Mouse (Mus musculus) limb, embryonic 15.5 days (tissue): ENCODE measurements around the gene Hexb. TPM values are rescaled to one million over a fixed set of nuclear protein-coding genes. Genes with fewer than 3 reads are reported as not detected.

ENCODE experiments used
- ATAC-seq: fragments of 200-750 bp; cut with Nextera tagmentation; 2 replicates; pipeline ENCODE4 v1.8.0; 2017; ENCODE audit warnings: low read depth, moderate TSS enrichment; ENCODE audit not compliant: insufficient number of reproducible peaks, low FRiP score, low TSS enrichment
- H3K27ac ChIP-seq: fragments of 300-500 bp; sonication (generic); 2 replicates; pipeline ENCODE4 v1.5.1; 2015; ENCODE audit warnings: moderate library complexity, mild to moderate bottlenecking, inconsistent platforms
- H3K27me3 ChIP-seq: fragments of 300-500 bp; sonication (generic); 2 replicates; pipeline ENCODE4 v1.6.1; 2015; ENCODE audit warnings: inconsistent platforms
- H3K36me3 ChIP-seq: fragments of 300-500 bp; sonication (generic); 2 replicates; pipeline ENCODE4 v1.6.1; 2015; ENCODE audit warnings: inconsistent platforms
- H3K4me1 ChIP-seq: fragments of 300-500 bp; sonication (generic); 2 replicates; pipeline ENCODE4 v1.6.1; 2015; ENCODE audit warnings: inconsistent platforms
- H3K4me2 ChIP-seq: fragments of 300-500 bp; sonication (generic); 2 replicates; pipeline ENCODE4 v1.6.1; 2015; ENCODE audit warnings: mild to moderate bottlenecking, inconsistent platforms
- H3K4me3 ChIP-seq: fragments of 300-500 bp; sonication (generic); 2 replicates; pipeline ENCODE4 v1.5.1; 2015; ENCODE audit warnings: mild to moderate bottlenecking, inconsistent platforms
- H3K9ac ChIP-seq: fragments of 300-500 bp; sonication (generic); 2 replicates; pipeline ENCODE4 v1.6.1; 2015; ENCODE audit warnings: inconsistent platforms
- H3K9me3 ChIP-seq: fragments of 300-500 bp; sonication (generic); 2 replicates; pipeline ENCODE4 v1.6.1; 2016; ENCODE audit warnings: inconsistent platforms
- WGBS: fragments of 180-500 bp; shearing (Covaris S2); methylation state at CpG from one replicate; pipeline ENCODE4 v1.1.7; 2015; 5-methylcytosine and 5-hydroxymethylcytosine counted together
- polyA plus RNA-seq: library from polyadenylated mRNA; unstranded; fragments of >200 nt; fragmentation: Nextera tagmentation; extraction: Ambion mirVana; gene quantifications from 2 replicates; pipeline ENCODE4 v1.2.1, GENCODE M21; 2015

The Hexb gene
- polyA plus RNA-seq, 1 experiment from 2014 or later, result 63.1 TPM

DNA sequence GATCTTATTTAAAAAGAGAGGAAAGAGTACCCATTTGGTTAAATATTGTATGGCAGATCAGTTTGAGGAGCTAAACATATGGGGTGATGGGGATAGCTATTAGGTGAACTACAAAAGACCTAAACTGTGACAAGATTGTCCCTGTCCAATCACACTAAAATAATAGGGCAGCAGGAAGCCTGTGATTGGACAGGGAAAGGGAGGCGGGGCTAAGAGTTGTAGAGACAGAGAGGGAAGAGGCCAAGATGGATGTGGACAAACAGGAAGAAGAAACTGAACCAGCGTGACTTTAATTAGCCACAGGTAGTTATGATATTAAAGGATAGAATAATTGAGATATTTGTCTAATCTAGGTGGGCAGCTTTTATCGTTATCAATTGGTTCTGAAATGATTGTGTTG lies 21.9 kb upstream of the Hexb start:
- Histone ChIP-seq H3K4me1 (peaks cover 20% of the 10 kb centered on the region), H3K9me3 (no peaks in the 10 kb centered on the region), H3K9ac (no peak overlapping the region), H3K27me3 (no peaks in the 10 kb centered on the region), H3K36me3 (no peaks in the 10 kb centered on the region), H3K27ac (no peak overlapping the region), H3K4me2 (no peak overlapping the region), H3K4me3 (no peak overlapping the region)
- ATAC-seq, result no peak
- 92% methylated on average over 3 of the region's 3 CpGs for WGBS

DNA sequence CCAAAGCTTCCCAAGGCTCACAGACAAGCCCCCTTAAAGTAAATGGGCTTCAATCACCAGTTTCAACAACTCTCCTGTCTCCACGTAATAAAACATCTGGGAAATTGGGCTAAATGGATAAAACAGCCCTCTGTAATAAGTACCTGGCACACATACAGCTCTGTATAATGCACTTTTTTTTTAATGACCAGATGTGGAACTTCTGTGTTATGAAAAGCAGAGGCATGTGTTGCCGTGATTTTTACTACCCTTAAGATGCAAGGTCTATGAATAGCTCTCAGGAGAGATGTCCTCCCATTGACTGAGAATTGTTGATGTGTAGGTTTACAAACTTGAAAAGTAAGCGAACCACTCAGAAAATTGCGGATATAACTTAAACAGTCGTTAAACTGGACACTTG lies 18.0 kb upstream of the Hexb start:
- Histone ChIP-seq H3K27ac (no peak overlapping the region), H3K4me2 (no peak overlapping the region), H3K4me1 (peaks cover 18% of the 10 kb centered on the region), H3K27me3 (no peaks in the 10 kb centered on the region), H3K4me3 (no peak overlapping the region), H3K9me3 (no peaks in the 10 kb centered on the region), H3K9ac (no peak overlapping the region), H3K36me3 (no peaks in the 10 kb centered on the region)
- no peak for ATAC-seq
- 20% methylated on average over 5 of the region's 5 CpGs for WGBS

DNA sequence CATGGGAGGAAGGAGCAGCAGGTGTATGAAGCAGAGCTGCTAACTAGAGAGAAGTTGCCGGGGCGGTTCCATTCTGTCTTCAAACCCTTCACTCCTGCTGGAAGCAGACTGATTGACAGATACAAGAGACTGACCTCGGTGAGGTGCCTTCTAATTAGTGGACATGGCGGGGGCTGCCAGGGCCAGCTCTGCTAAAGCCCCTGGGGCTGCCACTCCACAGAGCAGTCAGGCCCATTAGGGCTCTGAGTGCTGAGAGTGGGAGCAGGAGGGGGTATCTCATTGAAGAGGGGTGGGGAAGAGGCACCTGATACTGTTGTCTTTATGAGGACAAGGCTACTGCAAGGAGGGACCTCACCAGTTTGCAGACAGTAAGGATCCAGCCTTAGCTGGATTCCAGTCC lies 17.4 kb upstream of the Hexb start:
- Histone ChIP-seq H3K4me2 (no peak overlapping the region), H3K36me3 (no peaks in the 10 kb centered on the region), H3K4me1 (peaks cover 18% of the 10 kb centered on the region), H3K4me3 (no peak overlapping the region), H3K27me3 (no peaks in the 10 kb centered on the region), H3K9me3 (no peaks in the 10 kb centered on the region), H3K27ac (no peak overlapping the region), H3K9ac (no peak overlapping the region)
- 35% methylated on average over 4 of the region's 4 CpGs for WGBS
- no peak for ATAC-seq

DNA sequence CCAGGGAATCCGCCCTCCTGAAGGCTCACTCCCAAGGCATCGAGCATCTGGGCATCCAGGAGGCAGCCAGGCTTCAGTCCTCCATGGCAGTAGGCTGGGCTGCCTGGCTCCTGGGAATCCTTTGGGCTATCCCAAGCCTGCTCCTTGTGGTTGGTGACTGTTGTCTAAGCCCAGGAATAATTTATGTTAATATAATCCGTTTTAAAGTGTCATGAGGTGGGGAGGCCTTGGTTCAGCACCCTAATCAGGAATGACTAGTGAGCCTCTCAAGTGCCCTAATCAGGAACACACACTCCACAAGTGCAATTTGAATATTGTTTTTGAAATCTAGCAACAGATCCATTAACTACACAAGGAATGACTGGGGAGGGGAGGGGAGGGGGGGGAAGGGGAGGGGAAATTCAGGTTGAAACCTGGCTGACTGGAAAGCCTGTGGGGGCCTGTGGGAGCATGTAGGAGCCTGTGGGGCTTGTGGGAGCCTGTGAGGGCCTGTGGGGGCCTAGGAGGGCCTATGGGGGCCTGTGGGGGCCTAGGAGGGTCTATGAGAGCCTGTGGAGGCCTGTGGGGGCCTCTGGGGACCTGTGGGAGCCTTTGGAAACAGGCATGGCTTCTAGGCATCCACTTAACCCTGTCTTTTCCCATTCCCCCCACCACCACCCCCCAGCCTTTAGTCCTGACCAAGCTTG lies 16.6 kb upstream of the Hexb start:
- no peaks in the 10 kb centered on the region for H3K9me3 ChIP-seq
- no peak overlapping the region for H3K9ac ChIP-seq
- WGBS, result 68% methylated on average over 3 of the region's 3 CpGs
- ATAC-seq, result no peak
- no peak overlapping the region for H3K4me2 ChIP-seq
- no peak overlapping the region for H3K4me3 ChIP-seq
- no peak overlapping the region for H3K27ac ChIP-seq
- no peaks in the 10 kb centered on the region for H3K27me3 ChIP-seq
- H3K36me3 ChIP-seq, result no peaks in the 10 kb centered on the region
- H3K4me1 ChIP-seq, result peaks cover 18% of the 10 kb centered on the region

DNA sequence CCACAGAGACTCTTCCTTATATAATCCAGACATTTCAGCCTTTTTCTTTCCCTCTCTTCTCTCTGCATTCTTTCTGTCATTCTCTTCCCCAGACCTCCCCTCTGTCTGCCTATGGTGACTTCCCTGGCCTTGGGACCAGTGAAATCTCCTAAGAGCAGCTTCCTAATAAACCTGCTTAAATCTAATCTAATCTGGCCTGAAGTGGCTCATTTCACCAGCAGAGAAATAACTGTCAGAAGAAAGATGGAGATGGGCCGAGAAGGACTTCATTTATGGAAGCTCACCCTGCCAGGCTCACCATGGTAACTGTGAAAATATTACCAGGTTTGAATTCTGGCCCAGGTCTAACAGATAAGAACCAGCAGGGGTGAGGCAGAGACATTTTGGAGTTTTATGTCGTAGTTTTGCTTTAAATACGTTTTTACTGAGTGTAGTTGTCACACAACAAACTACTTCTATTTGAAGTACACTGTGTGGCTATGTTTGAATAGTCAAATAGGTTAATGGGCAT lies 10.4 kb upstream of the Hexb start:
- H3K9ac ChIP-seq, result no peak overlapping the region
- H3K36me3 ChIP-seq, result no peaks in the 10 kb centered on the region
- ATAC-seq, result no peak
- H3K4me3 ChIP-seq, result no peak overlapping the region
- 62% methylated on average over 3 of the region's 3 CpGs for WGBS
- H3K9me3 ChIP-seq, result no peaks in the 10 kb centered on the region
- H3K4me2 ChIP-seq, result no peak overlapping the region
- H3K27me3 ChIP-seq, result no peaks in the 10 kb centered on the region
- 0 out of 2 replicates have a peak, but pooled peaks cover 3% of the 10 kb centered on the region for H3K4me1 ChIP-seq
- no peak overlapping the region for H3K27ac ChIP-seq

DNA sequence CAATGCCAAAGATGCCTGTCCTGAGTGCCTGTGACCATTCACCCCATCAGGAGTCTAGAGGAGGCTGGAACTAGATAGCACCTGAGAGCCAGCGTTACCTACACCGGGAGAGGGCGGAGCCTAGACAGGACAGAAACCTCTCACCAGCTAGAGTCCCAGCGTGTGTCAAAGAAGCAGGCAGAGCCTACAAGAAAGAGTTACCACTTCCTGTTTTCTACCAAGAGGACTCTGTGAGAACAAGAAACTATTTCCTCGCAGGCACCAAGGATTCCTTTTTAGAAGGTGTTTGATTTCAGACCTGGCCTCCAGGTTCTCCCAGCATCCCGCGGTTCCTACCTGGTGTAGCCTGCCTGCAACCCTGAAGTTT lies 9.9 kb upstream of the Hexb start:
- Histone ChIP-seq H3K36me3 (no peaks in the 10 kb centered on the region), H3K9me3 (no peaks in the 10 kb centered on the region), H3K27me3 (no peaks in the 10 kb centered on the region), H3K27ac (no peak overlapping the region), H3K4me3 (no peak overlapping the region), H3K9ac (no peak overlapping the region), H3K4me2 (no peak overlapping the region), H3K4me1 (0 out of 2 replicates have a peak, but pooled peaks cover 3% of the 10 kb centered on the region)
- WGBS, result 53% methylated on average over 7 of the region's 7 CpGs
- no peak for ATAC-seq

DNA sequence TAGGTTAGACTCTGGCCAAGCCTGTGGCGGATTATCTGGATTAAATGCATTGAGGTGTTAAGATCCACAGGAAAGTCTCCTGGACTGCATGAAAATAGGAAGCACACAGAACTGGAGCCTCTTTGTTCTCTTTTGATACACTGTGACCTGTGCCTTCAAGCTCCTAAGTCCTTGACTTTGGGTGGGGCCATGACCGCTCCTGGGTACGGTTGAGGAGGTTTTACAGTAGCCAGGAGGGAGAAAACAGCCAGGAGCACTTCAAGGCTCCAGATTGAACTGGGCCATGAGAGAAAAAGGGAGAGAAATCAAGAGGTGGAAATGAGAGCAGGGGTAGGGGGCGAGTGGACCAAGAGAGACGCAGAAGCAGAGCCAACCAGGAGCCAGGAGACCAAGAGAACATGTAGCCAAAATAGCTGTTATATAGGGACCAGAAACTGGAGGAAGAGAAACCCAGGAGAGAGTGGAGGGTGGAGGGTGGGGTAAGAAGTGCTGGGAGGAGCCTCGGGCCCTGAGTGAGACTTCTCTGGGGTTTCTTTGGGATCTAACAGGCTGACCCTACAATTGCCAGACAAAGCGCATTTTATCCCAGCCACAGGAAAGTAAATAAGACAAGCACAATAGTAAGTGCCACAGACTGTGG lies 9.4 kb upstream of the Hexb start:
- no peak for ATAC-seq
- H3K4me1 ChIP-seq, result 0 out of 2 replicates have a peak, but pooled peaks cover 3% of the 10 kb centered on the region
- H3K4me3 ChIP-seq, result no peak overlapping the region
- no peaks in the 10 kb centered on the region for H3K27me3 ChIP-seq
- H3K9me3 ChIP-seq, result no peaks in the 10 kb centered on the region
- no peaks in the 10 kb centered on the region for H3K36me3 ChIP-seq
- WGBS, result 84% methylated on average over 7 of the region's 7 CpGs
- no peak overlapping the region for H3K9ac ChIP-seq
- no peak overlapping the region for H3K4me2 ChIP-seq
- H3K27ac ChIP-seq, result no peak overlapping the region

DNA sequence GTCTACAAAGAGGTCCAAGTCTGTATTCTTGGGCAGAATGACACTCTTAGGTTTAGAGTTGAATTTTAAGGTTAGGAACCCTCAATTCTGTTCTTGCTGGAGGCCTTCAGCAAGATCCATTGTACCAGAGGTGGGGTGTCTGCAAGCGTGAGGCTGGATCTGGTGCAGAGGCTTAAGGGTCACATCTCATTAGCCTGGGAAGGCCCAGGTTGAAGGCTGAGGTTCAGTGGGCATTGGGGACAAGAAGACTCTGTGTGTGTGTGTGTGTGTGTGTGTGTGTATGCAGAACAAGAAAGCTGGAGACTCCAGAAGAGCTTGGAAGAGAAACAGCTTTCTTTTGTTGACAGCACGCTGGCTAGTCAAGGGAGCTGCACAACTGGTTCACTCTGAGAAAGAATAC lies 7.9 kb upstream of the Hexb start:
- no peak overlapping the region for H3K4me3 ChIP-seq
- no peaks in the 10 kb centered on the region for H3K27me3 ChIP-seq
- H3K27ac ChIP-seq, result no peak overlapping the region
- H3K9me3 ChIP-seq, result no peaks in the 10 kb centered on the region
- 92% methylated on average over 2 of the region's 2 CpGs for WGBS
- no peak for ATAC-seq
- no peak overlapping the region for H3K9ac ChIP-seq
- H3K36me3 ChIP-seq, result no peaks in the 10 kb centered on the region
- H3K4me2 ChIP-seq, result no peak overlapping the region
- 0 out of 2 replicates have a peak, but pooled peaks cover 3% of the 10 kb centered on the region for H3K4me1 ChIP-seq

DNA sequence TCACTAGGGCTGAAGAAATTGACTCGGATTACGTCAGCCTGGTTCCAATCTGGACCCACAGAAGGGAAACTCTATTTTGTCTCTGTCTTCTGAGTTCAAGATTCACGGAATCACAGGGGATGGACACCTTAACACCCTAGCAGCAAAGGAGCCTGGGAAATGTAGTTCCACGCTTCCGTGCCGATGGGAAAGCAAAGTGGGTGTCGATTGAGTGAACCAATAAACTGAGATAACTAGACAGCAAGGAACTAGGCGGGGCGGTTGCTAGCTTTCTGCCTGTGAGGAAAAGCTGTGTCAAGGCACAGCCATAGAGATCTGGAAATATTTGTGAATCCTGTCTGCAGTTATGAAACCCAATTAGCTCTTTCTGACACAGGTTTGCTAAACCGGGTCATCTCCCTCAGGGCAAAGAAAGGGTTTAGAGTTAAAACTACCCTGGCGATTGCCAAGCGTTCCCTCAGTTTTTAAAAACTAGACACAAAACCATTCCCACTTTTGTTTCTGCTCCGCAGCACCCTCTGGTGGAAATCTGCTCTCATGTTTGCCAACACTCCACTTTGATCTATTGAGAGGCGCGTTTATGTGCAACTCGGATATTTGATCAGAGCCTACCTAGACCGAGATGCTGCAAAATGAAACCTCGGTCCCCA lies 7.0 kb upstream of the Hexb start:
- Histone ChIP-seq H3K4me3 (peak overlapping the region; percentile 36), H3K27ac (peak overlapping the region; percentile 73), H3K9me3 (no peaks in the 10 kb centered on the region), H3K4me1 (0 out of 2 replicates have a peak, but pooled peaks cover 3% of the 10 kb centered on the region), H3K27me3 (no peaks in the 10 kb centered on the region), H3K9ac (no peak overlapping the region), H3K4me2 (peak overlapping the region; percentile 54), H3K36me3 (no peaks in the 10 kb centered on the region)
- 10% methylated on average over 18 of the region's 18 CpGs for WGBS
- ATAC-seq, result peak; percentile 61; the same call in 1 of the 2 replicates

DNA sequence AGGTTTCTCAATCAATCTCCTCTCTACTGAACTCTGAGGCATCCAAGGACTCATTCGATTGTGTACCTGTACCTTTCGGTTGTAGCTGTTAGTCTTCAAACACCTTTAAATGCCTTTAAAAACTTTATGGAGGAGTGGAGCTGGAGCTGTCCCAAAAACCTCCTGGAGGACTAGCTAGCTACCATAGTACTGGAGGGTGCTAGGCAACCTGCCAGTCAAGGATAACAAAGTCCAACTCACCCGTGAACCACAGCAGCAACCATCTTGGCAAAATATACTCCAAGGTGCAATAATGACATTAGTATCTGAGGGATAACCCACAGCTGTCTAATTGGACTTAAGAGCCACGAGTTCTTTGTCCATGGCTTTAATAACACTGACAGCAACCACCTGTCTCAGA lies 3.7 kb upstream of the Hexb start:
- ATAC-seq, result no peak
- Histone ChIP-seq H3K9ac (no peak overlapping the region), H3K4me2 (no peak overlapping the region), H3K27ac (no peak overlapping the region), H3K9me3 (no peaks in the 10 kb centered on the region), H3K4me3 (no peak overlapping the region), H3K36me3 (no peaks in the 10 kb centered on the region), H3K4me1 (peaks cover 10% of the 10 kb centered on the region), H3K27me3 (no peaks in the 10 kb centered on the region)
- 59% methylated on average over 4 of the region's 4 CpGs for WGBS

DNA sequence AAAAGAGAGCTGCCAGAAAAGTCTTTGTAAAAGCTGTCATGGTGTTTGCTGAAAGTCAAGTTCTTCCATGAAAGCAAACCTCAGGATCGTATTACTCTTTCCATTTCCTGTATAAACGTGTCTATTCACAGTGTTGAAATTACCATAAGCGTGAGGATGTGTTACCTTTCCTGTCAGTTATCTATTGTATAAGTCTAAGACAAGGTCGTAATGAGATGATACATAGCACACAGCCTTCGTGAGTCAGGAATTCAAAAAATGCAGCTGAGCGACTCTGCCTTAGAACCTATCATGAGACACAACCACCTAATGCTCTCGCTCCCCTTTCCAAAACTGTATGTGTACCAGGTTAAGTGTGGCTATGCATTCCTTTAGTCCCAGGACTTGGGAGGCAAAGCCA lies 2.9 kb upstream of the Hexb start:
- no peak overlapping the region for H3K4me2 ChIP-seq
- no peak for ATAC-seq
- no peaks in the 10 kb centered on the region for H3K9me3 ChIP-seq
- H3K4me3 ChIP-seq, result no peak overlapping the region
- H3K4me1 ChIP-seq, result peaks cover 10% of the 10 kb centered on the region
- no peaks in the 10 kb centered on the region for H3K36me3 ChIP-seq
- 52% methylated on average over 7 of the region's 7 CpGs for WGBS
- no peaks in the 10 kb centered on the region for H3K27me3 ChIP-seq
- no peak overlapping the region for H3K9ac ChIP-seq
- H3K27ac ChIP-seq, result no peak overlapping the region

DNA sequence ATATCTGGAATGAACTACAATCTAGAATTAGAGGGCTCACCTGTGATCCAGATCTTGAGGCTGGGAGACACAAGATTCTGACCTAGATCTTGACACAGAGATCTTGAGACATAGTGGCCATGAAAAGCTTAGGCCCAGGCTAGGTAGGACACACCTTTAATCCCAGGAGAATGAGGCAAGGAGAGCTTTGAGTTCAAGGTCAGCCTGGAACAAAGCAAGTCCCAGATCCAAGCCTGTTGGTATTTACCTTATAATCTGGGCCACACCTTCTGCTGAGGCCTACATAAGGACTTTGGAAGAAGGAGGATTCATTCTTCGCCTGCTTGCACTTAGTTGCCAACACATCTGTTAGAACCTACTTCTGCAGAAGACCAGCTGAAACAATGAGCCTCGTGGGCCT lies 966 bp upstream of the Hexb start:
- ATAC-seq, result no peak
- Histone ChIP-seq H3K9ac (no peak overlapping the region), H3K27me3 (no peaks in the 10 kb centered on the region), H3K4me3 (no peak overlapping the region), H3K4me1 (peaks cover 8% of the 10 kb centered on the region), H3K36me3 (no peaks in the 10 kb centered on the region), H3K9me3 (no peaks in the 10 kb centered on the region), H3K27ac (no peak overlapping the region), H3K4me2 (no peak overlapping the region)
- WGBS, result 80% methylated on average over 2 of the region's 2 CpGs
